Mouse (Mus musculus) splenic B cell, adult 2 months (primary cell): Measurements from ENCODE around the gene Rbmy.
"Not testable (repeated sequence)": the region's sequence is repeated elsewhere in the genome, so short reads cannot be mapped to it uniquely, and the experiment has no call there.

Experiments
- DNase-seq: peaks from one replicate; pipeline ENCODE4 v3.0.0-alpha.2; 2011; ENCODE audit warnings: low read depth, low spot score
- H3K27me3 ChIP-seq: 2 replicates; pipeline ENCODE4 v1.6.1; 2012; ENCODE audit warnings: mild to moderate bottlenecking, low read length, moderate library complexity, mixed read lengths; ENCODE audit not compliant: control insufficient read depth, poor library complexity, insufficient read depth, severe bottlenecking
- H3K36me3 ChIP-seq: 2 replicates; pipeline ENCODE4 v1.6.1; 2012; ENCODE audit warnings: mild to moderate bottlenecking, low read length, moderate library complexity, mixed read lengths; ENCODE audit not compliant: control insufficient read depth, poor library complexity, insufficient read depth, severe bottlenecking

The Rbmy gene

GRCm38 (mm10) chrY:2830380-2830779 lies at the start of gene Rbmy, which contains the start of gene Gm10256:
Gene Rbmy (plus strand): TSS chrY:2830680.
Gene Gm10256 (plus strand): TSS chrY:2830699.
- DNase-seq, H3K36me3 ChIP-seq, H3K27me3 ChIP-seq: not testable (repeated sequence)

GRCm38 (mm10) chrY:2796105-2796504 lies 34.4 kb upstream of the Rbmy start, which contains the start of gene Gm4064:
Gene Gm4064 (minus strand): TSS chrY:2796205.
- H3K27me3 ChIP-seq, DNase-seq, H3K36me3 ChIP-seq: not testable (repeated sequence)
